Mouse (Mus musculus): Measurements from ENCODE around the gene Fam129b.

- TF ChIP-seq CTCF (IDR thresholded peaks at IDR 0.05; ENCODE audit: extremely low read depth, insufficient read length, insufficient replicate concordance, low read depth, low read length) (no peak), POLR2A (IDR thresholded peaks at IDR 0.05; ENCODE audit: low read depth, low read length) (no peak)
Observed at GRCm38 (mm10) chr2:32839261-32839660, 36.7 kb upstream of the Fam129b start.
